Mouse (Mus musculus) ES-E14 (cell line): ENCODE results near the gene Irf2bpl. TPM values are rescaled to one million over a fixed set of nuclear protein-coding genes. Genes with fewer than 3 reads are reported as not detected.

Source experiments
- DNase-seq: peaks from one replicate; pipeline ENCODE4 v3.0.0-alpha.2; 2013; ENCODE audit warnings: low read depth, low spot score
- H3K27ac ChIP-seq: 2 replicates; pipeline ENCODE4 v1.5.1; 2012; ENCODE audit warnings: low read depth, mild to moderate bottlenecking, low read length, moderate library complexity, mixed read lengths; ENCODE audit not compliant: poor library complexity, insufficient read depth, severe bottlenecking
- H3K36me3 ChIP-seq: 2 replicates; pipeline ENCODE4 v1.6.1; 2012; ENCODE audit warnings: mild to moderate bottlenecking, low read length, moderate library complexity, mixed read lengths; ENCODE audit not compliant: control insufficient read depth, poor library complexity, insufficient read depth, severe bottlenecking
- H3K4me1 ChIP-seq, 2 experiments: fragments of 150-350 bp in 1 of 2; sonication (generic) in 1 of 2; 2 replicates each; pipeline ENCODE4 v1.6.1; 2012; ENCODE audit warnings: low read length in 2 of 2, mild to moderate bottlenecking in 1 of 2, mixed read lengths in 1 of 2; ENCODE audit not compliant: control insufficient read depth in 2 of 2, insufficient read depth in 2 of 2, poor library complexity in 1 of 2
- H3K4me3 ChIP-seq, 2 experiments: fragments of 150-350 bp in 1 of 2; sonication (generic) in 1 of 2; 2 replicates each; pipeline ENCODE4 v1.5.1; 2012; ENCODE audit warnings: low read length in 2 of 2, low read depth in 1 of 2, mild to moderate bottlenecking in 1 of 2, mixed read lengths in 1 of 2; ENCODE audit not compliant: insufficient read depth in 1 of 2, poor library complexity in 1 of 2, severe bottlenecking in 1 of 2
- H3K9ac ChIP-seq: 2 replicates; pipeline ENCODE4 v1.6.1; 2012; ENCODE audit warnings: low read depth, mild to moderate bottlenecking, low read length, mixed read lengths; ENCODE audit not compliant: poor library complexity, insufficient read depth, severe bottlenecking
- H3K9me3 ChIP-seq: fragments of 150-350 bp; sonication (generic); 2 replicates; pipeline ENCODE4 v1.6.1; 2012; ENCODE audit warnings: low read depth, mild to moderate bottlenecking, low read length; ENCODE audit not compliant: control insufficient read depth, insufficient read depth
- CHD2 ChIP-seq: IDR thresholded peaks from 2 replicates; pipeline ENCODE4 v1.6.1; 2014; ENCODE audit warnings: mild to moderate bottlenecking, low read depth, low read length, inconsistent platforms
- HCFC1 ChIP-seq: IDR thresholded peaks from 2 replicates; pipeline ENCODE4 v1.6.1; 2012; ENCODE audit warnings: low read length, inconsistent platforms, borderline replicate concordance; ENCODE audit not compliant: insufficient read depth
- MAFK ChIP-seq: IDR thresholded peaks from 2 replicates; pipeline ENCODE4 v1.6.1; 2014; ENCODE audit warnings: mild to moderate bottlenecking, low read depth, low read length, inconsistent platforms; ENCODE audit not compliant: insufficient read depth
- ZC3H11A ChIP-seq: IDR thresholded peaks from 2 replicates; pipeline ENCODE4 v1.6.1; 2012; ENCODE audit warnings: low read depth, mild to moderate bottlenecking, inconsistent platforms, low read length, borderline replicate concordance
- ZNF384 ChIP-seq: IDR thresholded peaks from 2 replicates; pipeline ENCODE4 v1.6.1; 2012; ENCODE audit warnings: low read depth, low read length, inconsistent platforms
- in situ Hi-C, 2 experiments: fragments of 600-800 bp; cut with MboI; formaldehyde crosslinking; loops; one replicate each; pipeline ENCODE4 v1.15.1; 2025; ENCODE audit warnings: low sequenced_read_pairs in 2 of 2, inconsistent platforms in 1 of 2; ENCODE audit not compliant: unreplicated experiment in 2 of 2
- total RNA-seq: library from RNA; depleted of rRNA; stranded (reverse); fragments of 300-350 nt; gene quantifications from 2 replicates; pipeline ENCODE4 v1.2.3, GENCODE M21; 2012

The Irf2bpl gene
- total RNA-seq, 1 experiment: 43.2 TPM

GRCm38 (mm10) chr12:86835899-86836298 is 48.7 kb downstream of the Irf2bpl start:
- H3K4me3 ChIP-seq: no peak overlapping the region
- in situ Hi-C loops: no loop called here
- DNase-seq: no peak
- H3K27ac ChIP-seq: peak overlapping the region; percentile 16; the same call in 1 of the 2 replicates
- peaks cover 16 to 44% of the 10 kb centered on the region in 2 experiments for H3K4me1 ChIP-seq
- TF ChIP-seq MAFK: no peak
- no peak for TF ChIP-seq HCFC1
- no peak for TF ChIP-seq ZNF384
- TF ChIP-seq ZC3H11A: no peak
- TF ChIP-seq CHD2: no peak
- no peak overlapping the region for H3K9ac ChIP-seq
- H3K9me3 ChIP-seq: no peaks in the 10 kb centered on the region
- no peaks in the 10 kb centered on the region for H3K36me3 ChIP-seq

DNA sequence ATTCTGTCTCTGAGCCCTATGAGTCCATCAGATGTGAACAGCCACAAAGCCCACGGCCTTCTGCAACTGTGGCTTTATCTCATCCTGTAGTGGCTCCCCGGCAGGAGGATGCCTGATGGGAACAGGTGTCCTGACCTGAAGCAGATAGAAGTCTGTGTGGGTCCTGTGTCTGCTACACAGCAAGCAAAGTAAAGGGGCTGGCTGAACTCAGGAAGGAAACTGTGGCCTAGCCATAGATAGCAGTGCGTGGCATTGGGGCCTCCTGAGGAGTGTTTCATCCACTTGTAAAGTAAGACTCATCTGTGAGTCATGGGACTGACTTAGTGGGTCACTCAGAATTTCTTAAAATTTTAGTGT is 50.2 kb downstream of the Irf2bpl start:
- Histone ChIP-seq H3K9me3 (no peaks in the 10 kb centered on the region), H3K36me3 (no peaks in the 10 kb centered on the region), H3K4me1 (peaks cover 16 to 44% of the 10 kb centered on the region in 2 experiments), H3K27ac (no peak overlapping the region), H3K4me3 (no peak overlapping the region), H3K9ac (no peak overlapping the region)
- in situ Hi-C loops: no loop called here
- TF ChIP-seq ZNF384 (no peak), ZC3H11A (no peak), CHD2 (no peak), HCFC1 (no peak), MAFK (no peak)
- DNase-seq: no peak

DNA sequence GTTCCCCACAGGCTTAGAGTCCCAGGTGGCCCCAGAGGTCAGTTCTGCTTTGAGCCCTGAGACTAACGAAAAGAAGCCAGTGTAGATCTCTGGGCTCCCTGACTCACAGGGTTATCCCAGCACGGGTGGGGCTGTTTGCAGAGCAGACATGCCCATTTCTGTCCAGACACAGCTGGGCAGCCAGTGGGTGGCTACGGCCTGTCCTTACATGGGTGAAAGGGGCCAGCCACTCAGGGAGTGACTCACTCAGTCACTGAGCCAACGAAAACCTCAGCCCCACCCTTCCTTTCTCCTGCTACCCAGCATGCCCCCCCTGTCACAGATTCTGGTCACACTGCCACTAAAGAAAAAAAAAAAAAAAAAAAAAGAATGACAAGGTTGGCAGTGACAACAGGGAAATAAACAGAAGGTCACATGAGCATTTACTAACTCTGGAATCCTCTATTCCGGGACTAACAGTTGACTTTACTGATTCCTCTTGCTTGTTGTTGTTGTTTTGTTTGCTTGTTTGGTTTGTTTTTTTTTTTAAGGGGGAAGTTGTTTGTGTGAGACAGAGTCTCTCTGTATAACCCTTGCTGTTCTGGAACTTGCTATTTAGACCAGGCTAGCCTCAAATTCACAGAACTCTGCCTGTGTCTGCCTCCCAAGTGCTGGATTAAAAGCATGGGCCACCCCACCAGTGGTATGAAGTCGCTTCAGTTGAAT is 50.7 kb downstream of the Irf2bpl start:
- Histone ChIP-seq H3K27ac (peak overlapping the region; percentile 22; the same call in 1 of the 2 replicates), H3K9me3 (no peaks in the 10 kb centered on the region), H3K9ac (no peak overlapping the region), H3K4me1 (peaks cover 16 to 44% of the 10 kb centered on the region in 2 experiments), H3K36me3 (no peaks in the 10 kb centered on the region), H3K4me3 (no peak overlapping the region)
- in situ Hi-C loops: no loop called here
- no peak for TF ChIP-seq HCFC1
- no peak for TF ChIP-seq MAFK
- peak; percentile 64; the same call in 1 of the 2 replicates for TF ChIP-seq ZNF384
- TF ChIP-seq CHD2: no peak
- TF ChIP-seq ZC3H11A: no peak
- no peak for DNase-seq

GRCm38 (mm10) chr12:86832551-86833182 is 51.9 kb downstream of the Irf2bpl start:
- Histone ChIP-seq H3K9me3 (no peaks in the 10 kb centered on the region), H3K36me3 (no peaks in the 10 kb centered on the region), H3K27ac (peak overlapping the region; percentile 23; the same call in 1 of the 2 replicates), H3K9ac (peak overlapping the region; percentile 8; the same call in 1 of the 2 replicates), H3K4me3 (0 out of 4 replicates have a peak overlapping the region, but pooled peaks of 1 of the 2 experiments have one; percentile 44), H3K4me1 (peaks cover 13 to 38% of the 10 kb centered on the region in 2 experiments)
- TF ChIP-seq CHD2 (no peak), ZC3H11A (no peak), HCFC1 (no peak), MAFK (no peak), ZNF384 (no peak)
- in situ Hi-C loops: no loop called here
- DNase-seq: no peak
